Mouse (Mus musculus) mouse embryonic stem cell (cell line): ENCODE results near the gene Hspe1.
"Not testable (repeated sequence)": the region's sequence is repeated elsewhere in the genome, so short reads cannot be mapped to it uniquely, and the experiment has no call there.

Source experiments
- in situ Hi-C, 2 experiments: fragments of 300-500 bp; cut with MboI; formaldehyde crosslinking; loops; 1 replicate in 1 of 2; 3 replicates in 1 of 2; pipeline ENCODE4 v1.14.3; 2019 to 2020; ENCODE audit warnings: low sequenced_read_pairs in 2 of 2, low pct_unique_long_range_greater_than_20kb in 1 of 2, mixed read lengths in 1 of 2; ENCODE audit not compliant: unreplicated experiment in 1 of 2

The Hspe1 gene

DNA sequence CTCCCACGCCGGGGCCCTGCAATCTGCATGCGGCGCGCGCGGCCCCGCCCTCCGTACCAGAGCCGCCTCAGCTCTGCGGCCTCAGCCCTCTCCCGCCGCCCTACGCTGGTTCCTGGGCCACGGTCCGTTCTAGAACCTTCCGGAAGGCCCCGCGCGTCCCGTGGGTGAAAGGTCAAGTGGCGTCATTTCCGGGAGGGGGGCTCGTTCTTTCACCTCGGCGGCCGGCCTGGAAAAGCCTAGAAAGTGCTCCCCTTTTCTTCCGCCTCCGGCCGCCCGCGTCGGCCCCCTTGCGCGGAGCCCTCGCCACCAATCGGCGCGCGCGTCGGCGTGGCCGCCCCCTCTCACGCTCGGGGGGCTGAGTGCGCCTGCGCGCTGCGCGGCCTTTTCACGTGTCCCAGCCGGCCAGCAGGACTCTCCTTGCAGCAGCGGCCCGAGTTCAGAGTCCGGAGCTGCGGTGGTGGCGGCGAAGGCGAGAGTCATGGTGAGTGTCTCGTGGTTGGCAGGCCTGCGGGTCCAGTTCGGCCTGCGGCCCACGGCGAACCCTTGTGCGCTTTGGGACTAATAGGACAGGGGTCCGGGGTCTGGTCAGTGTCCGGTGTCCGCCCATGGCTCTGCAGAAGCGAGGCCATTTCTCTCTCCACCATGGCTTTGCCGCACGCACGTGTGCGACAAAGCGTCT lies at the start of gene Hspe1, which contains the start of gene Hspd1:
Gene Hspe1 (plus strand): TSS at position 201 of the 679 bp plus-strand sequence.
Gene Hspd1 (minus strand): TSS at position 312 of the 679 bp plus-strand sequence.
- in situ Hi-C loops, result loop anchor here in 1 of 2 experiments (5.0 kb wide), 1 partner anchor 54 kb away; no protein-coding TSS in a partner anchor

DNA sequence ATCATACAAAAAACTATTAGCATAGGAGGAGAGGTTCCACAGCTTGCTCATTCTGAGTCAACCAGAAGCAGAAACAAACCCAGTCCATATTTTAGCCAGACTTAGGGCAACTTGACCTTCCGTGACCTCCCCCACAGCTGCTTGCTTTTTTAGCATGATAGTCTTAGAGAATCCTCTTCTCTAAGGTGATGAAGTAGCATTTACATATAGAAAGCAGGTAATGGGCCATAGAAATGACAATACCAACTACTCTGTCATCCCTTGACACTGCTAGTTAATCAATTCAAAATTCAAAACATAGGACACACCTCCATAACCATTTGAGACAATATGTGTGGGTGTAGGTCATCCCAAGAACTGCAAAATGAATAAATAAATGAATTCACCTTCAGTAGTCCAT lies 48.0 kb upstream of the Hspe1 start:
- in situ Hi-C loops, result no loop called here

- in situ Hi-C loops, result no loop called here
Measured at GRCm38 (mm10) chr1:55041691-55042090, 46.2 kb upstream of the Hspe1 start.

DNA sequence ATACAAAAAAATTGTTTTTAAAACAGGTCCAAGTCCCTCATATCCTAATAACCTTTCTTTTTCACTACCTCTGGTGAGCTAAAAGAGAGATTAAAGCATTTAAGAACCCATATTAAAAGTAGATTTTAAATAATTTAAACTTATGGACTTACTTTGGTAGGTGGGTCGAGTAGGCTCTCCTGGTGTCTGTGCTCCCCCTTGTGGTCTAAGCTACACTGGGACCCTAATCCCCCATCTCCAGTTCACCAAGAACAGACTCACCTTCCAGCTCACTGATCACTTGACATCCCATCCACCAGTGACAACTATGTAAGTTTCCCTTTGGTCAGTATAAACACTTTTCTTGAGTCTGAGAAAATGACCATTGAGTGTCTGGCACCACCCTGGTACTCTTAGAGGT lies 45.7 kb upstream of the Hspe1 start:
- in situ Hi-C loops, result no loop called here

DNA sequence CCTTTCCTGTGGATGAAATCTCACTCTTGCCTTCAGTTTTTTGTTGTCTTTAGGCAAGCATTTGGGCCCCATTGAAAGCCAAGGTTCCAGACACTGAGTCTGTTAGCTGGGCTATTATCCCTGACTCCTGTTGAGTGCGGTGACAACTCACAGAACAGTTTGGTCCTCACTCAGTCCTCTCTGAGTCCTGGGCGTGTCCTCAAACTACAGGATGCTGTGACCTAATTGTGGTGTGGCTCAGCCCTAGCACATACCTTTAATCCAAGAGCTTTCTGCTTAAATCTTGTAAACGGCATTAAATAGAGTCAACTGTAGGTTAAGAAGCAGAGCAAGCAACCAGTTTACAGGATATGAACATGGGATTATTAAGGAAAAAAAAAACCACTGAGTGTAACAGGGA lies 44.8 kb upstream of the Hspe1 start:
- in situ Hi-C loops, result no loop called here

GRCm38 (mm10) chr1:55048841-55049587 lies 38.9 kb upstream of the Hspe1 start:
- in situ Hi-C loops, result no loop called here

- in situ Hi-C loops, result no loop called here
Measured at GRCm38 (mm10) chr1:55051671-55052070, 36.3 kb upstream of the Hspe1 start.

GRCm38 (mm10) chr1:55052355-55052953 lies 35.5 kb upstream of the Hspe1 start, which contains the start of gene Coq10b:
Coq10b (plus strand) TSS chr1:55052770.
- in situ Hi-C loops, result no loop called here

DNA sequence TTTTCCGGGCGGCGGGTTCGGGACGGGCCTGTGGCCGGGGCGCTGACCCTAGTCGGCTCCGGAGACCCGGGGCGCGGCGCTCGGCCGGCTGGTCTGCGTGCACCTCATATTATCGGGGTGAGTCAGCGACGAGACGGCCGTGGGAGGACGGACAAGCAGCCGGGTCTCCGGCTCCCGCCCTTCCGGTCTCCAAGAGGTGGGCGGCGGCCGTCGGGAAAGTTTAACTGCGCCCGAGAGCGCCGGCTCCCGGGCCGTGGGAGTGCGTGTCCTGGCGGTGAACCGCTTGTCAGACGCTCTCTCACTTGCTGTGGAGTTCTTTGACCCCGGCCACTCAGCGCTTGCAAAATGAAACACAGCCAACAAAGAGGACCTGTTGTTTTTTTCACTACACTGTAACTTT lies 34.9 kb upstream of the Hspe1 start:
- in situ Hi-C loops, result no loop called here

GRCm38 (mm10) chr1:55053596-55053995 lies 34.3 kb upstream of the Hspe1 start:
- in situ Hi-C loops, result no loop called here

DNA sequence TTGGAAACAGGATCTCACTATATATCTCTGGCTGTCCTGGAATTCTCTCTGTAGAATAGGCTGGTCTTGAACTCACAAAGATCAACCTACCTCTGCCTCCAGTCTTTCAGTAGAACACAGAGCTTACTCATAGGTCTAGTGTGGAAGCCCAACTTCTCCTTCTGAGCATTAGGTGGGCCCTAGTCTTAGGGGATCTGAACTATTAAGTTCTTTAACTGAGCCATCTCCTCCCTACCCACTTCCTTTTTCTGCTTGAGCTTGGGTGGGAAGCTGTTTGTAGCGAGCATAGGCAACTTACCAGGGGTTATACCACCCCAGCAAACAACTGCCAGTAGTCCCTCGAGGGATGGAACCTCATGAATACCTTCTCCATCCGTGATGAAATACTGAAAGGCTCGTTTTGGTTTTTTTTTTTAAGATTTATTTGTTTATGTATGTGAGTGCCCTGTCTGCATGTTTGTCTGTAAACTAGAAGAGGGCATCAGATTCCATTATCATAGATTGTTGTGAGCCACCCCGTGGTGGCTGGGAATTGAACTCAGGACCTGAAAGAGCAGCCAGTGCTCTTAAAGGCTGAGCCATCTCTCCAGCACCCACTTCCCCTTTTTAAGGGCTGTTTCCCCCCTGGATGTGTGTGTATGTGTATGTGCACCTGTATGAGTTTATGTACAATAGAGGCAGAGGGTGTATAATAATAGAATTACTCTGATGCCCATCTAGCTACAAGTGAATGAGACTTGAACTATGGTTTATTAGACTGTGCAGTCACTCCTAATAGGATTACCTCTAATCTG lies 32.4 kb upstream of the Hspe1 start:
- in situ Hi-C loops, result no loop called here

GRCm38 (mm10) chr1:55058383-55058782 lies 29.5 kb upstream of the Hspe1 start:
- in situ Hi-C loops, result not testable (repeated sequence)

DNA sequence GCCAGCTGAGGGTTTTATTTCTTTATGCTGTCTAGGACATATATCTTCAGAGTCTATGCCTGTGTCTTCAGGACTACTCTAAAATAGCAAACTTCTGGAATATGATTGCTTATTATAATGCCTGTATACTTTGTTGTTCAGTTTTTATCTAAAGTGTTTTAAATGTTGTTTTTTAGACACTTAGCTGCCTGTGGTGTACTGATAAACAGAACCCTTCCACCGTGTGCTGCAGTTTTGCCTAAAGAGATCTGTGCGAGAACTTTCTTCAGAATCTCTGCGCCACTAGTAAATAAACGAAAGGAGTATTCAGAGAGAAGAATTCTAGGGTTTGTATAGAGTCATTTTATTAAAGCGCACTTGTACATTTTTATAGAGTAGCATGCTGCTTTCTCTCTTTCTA lies 26.8 kb upstream of the Hspe1 start:
- in situ Hi-C loops, result no loop called here

DNA sequence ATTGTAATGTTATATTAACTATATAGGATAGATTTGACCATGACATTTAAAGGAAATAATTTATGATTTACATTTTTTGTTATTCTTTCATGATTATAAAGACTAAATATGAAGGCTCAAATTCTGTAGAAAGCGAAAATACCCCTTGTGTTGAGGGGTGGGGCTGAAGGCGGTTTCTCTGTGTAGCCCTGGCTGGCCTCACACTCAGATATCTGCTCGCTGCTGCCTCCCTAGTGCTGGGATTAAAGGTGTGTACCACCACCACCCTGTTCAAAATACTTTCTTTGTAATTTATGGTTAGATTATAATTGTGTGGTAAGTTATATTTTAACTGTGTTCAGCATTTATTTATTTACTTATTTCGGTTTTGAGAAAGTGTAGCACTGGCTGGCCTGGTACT lies 26.2 kb upstream of the Hspe1 start:
- in situ Hi-C loops, result no loop called here

GRCm38 (mm10) chr1:55072328-55072727 lies 15.6 kb upstream of the Hspe1 start:
- in situ Hi-C loops, result not testable (repeated sequence)

- in situ Hi-C loops, result loop anchor here in 1 of 2 experiments (5.0 kb wide), 1 partner anchor 77 kb away; no protein-coding TSS in a partner anchor
Measured at GRCm38 (mm10) chr1:55074757-55075156, 13.2 kb upstream of the Hspe1 start.

GRCm38 (mm10) chr1:55075652-55076394 lies 12.1 kb upstream of the Hspe1 start:
- in situ Hi-C loops, result loop anchor here in 1 of 2 experiments (5.0 kb wide), 1 partner anchor 79 kb away; no protein-coding TSS in a partner anchor

DNA sequence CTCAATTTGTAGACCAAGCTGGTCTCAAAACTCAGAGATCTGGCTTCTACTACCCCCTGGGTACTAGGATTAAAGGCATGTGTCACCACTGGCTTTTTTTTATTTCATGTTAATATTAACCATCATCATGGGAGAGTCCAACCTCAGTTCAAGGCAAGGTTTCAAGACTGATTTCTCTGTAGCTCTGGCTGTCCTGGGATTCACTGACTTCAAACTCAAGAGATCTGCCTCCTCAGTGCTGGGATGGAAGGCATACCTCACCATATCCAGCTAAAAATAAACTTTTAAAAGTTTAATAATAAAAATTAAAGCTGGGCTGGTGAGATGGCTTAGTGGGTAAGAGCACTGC lies 11.6 kb upstream of the Hspe1 start:
- in situ Hi-C loops, result loop anchor here in 1 of 2 experiments (5.0 kb wide), 1 partner anchor 79 kb away; no protein-coding TSS in a partner anchor
